Mouse (Mus musculus): Measurements from ENCODE around the gene Chka.

Chka gene

DNA sequence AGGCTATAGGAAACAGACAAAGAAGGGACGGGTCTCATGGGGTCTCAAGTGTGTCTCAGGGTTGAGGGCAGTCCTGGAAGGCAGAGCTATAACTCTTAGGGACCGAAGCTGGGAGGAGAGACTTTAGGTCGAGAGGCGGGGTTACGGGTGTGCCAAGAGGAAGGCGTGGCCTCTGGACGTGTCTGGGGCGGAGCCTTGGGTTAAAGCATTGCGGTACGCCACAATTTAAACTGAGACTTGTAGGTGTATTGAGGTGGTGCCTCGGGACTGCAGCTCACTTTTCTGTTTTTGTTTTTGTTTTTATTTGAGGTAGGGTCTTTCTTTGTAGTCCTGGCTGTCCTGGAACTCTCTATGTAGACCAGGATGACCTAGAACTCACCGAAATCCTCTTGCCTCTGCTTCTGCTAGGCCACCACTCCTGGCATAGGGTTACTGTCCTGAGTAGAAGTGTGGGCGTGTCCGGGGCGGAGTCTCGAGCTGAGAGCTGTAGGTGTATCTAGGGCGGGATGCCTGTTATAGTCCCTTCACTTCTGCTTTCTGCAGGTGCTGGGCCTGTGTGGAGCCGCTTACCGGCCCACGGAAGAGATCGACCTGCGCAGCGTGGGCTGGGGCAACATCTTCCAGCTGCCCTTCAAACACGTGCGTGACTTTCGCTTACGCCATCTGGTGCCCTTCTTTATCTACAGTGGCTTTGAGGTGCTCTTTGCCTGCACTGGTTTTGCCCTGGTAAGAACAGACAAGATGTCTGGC is 91.6 kb downstream of the Chka start:
- CTCF ChIA-PET, result interaction anchor here (0.5 to 1.0 kb wide), 2 partner anchors 20 to 619 kb away, joined by 3 read pairs; no protein-coding TSS in a partner anchor
